Mouse (Mus musculus): ENCODE data around the gene 1700017N19Rik.
"Not testable (repeated sequence)": the region's sequence is repeated elsewhere in the genome, so short reads cannot be mapped to it uniquely, and the experiment has no call there.

1700017N19Rik gene

DNA sequence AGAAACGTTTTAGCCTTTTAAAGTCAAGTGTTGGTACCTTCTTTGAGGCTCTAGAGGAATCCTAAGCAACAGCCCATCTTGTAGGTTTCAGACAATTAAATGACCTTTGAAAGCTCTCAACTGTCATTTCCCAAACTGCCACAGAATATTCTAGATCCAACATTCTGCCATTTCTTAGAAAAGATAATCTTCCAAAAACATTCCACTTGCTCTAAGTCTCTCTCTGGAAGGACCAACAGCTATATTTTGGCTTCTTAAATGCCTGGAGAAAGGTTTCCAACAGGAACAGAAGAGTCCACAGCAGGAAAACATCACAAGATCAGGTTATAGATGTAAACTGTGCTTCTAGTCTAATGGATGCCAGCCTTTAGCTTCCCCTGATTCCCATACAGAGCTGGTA lies at the start of gene 1700017N19Rik, which contains the start of gene 4930430F08Rik:
Gene 1700017N19Rik (plus strand): TSS at position 162 of the 400 bp plus-strand sequence.
Gene 4930430F08Rik (minus strand): TSS at position 101 of the 400 bp plus-strand sequence.
- no peak for DNase-seq (ENCODE audit: low read depth, low spot score)

DNA sequence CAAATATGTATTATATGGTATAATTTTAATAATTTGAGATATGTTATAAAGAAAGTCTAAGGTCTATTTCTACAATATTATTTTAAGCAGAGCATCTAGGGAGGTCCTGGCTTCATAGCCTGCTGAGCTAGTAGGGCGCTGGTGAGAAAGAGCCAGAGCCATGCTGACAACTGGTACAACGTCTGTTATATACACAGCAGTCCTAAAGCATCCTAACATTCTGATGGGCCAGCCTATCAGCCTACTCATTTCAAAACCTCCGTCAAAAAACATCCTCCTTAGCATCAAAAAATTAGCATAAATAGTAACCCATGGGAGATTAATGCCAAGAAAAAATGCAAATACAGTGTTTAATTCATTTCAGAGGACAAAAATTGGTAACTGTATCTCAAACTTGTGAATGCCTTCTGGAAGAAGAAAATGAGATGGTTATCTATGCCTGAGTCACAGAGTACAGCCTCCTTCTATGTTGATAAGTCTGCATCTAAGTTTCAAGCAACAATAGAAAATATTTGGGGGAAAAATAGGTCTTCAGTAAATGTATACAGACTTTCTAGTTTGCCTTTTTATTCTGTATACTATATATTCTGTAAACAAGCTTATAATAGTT lies 33.6 kb upstream of the 1700017N19Rik start:
- DNase-seq (ENCODE audit: low read depth, low spot score) = no peak

DNA sequence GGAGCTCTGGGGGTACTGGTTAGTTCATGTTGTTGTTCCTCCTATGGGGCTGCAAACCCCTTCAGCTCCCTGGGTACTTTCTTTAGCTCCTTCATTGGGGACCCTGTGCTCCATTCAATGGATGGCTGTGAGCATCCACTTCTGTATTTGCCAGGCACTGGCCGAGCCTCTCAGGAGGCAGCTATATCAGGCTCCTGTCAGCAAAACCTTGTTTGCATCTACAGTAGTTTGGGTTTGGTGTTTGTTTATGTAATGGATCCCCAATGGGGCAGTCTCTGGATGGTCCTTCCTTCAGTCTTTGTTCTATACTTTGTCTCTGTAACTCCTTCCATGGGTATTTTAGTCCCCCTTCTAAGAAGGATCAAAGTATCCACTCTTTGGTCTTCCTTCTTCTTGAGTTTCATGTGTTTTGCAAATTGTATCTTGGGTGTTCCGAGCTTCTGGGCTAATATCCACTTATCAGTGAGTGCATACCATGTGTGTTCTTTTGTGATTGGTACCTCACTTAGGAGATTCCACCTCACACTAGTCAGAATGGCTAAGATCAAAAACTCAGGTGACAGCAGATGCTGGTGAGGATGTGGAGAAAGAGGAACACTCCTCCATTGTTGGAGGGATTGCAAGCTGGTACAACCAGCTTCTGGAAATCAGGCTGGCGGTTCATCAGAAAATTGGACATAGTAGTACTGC lies 29.9 kb upstream of the 1700017N19Rik start:
- DNase-seq (ENCODE audit: low read depth, low spot score) = not testable (repeated sequence)

DNA sequence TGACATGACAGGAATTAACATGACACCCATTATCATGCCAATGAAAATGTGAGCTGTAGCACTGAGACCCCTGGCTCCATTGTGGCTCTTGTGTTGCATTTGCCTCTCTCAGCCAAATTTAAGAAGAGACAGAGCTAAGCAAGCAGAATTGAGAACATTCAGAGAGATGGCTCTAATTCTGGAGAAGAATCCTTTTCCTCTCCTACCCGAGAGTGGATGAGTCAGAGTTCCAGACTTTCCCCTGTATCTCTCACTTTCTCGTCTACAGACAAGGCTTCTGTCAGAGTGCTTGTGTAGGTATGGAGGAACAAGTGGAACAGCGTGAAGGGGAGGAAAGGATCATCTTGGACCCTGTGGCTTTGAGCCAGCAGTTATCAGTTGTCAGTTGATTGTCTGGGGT lies 26.2 kb upstream of the 1700017N19Rik start:
- no peak for DNase-seq (ENCODE audit: low read depth, low spot score)

DNA sequence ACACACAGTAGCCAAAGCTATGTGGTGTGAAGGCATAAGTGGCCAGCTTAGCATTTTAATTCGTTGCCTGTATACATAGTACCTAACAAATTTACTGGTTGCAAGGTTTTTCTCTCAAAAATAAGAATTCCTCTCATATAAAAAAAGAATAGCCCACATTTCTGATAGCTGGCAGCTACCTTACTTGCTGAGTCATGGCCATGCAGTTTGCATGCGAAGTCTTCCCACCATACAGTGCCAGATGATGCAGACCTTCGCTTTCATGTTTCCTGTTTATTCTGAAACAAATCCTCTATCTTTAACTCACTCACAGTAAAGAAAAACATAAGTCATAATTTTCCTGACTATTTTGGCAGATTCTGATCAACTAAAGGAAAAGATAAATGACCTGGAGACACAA lies 18.6 kb upstream of the 1700017N19Rik start:
- DNase-seq (ENCODE audit: low read depth, low spot score) = no peak

DNA sequence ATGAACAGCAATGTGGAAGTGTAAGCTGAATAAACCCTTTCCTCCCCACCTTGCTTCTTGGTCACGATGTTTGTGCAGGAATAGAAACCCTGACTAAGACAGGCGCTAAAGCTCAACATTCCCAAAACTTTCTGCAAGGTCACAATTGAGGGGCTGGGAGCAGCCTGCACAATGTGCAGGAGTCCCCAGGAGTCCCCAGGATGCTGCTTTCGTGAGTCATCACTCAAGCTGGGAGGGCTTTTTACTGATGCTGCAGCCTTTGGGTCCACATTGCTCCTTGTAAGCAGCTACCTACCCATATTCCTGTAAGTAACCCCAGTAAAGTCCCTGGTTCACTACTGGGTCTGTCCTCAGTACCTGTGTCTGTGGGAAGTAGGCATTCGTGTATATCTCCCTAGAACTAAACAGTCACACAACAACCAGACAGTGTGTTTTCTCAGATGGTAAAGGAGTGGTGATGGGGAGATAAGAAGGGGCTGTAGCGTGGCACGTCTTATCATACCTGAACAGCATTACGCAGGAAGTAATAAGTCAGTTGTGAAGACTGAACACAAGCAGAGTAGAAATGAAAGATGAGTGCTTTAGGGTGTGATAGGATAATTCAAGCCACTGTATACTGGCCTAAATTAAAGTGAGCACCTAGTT lies 15.7 kb upstream of the 1700017N19Rik start:
- DNase-seq (ENCODE audit: low read depth, low spot score) = no peak

DNA sequence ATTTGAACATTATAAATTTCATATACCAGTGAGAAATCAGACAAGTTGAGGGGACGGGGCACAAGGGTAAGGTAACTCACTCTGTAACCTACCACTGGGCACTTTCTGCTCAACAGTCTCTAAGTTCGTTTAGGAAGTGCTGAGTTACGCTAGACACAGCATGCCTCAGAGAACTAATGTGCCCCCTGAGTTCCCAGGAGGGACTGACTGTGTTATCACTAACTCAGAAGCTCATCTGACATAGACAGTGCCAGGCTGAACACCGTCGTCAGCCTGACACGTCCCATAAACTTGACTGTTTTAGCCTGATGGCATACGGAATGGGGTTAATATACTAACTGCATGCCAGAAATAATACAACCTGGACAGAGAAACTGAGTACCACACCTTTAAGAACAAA lies 15.0 kb upstream of the 1700017N19Rik start:
- DNase-seq (ENCODE audit: low read depth, low spot score) = no peak

DNA sequence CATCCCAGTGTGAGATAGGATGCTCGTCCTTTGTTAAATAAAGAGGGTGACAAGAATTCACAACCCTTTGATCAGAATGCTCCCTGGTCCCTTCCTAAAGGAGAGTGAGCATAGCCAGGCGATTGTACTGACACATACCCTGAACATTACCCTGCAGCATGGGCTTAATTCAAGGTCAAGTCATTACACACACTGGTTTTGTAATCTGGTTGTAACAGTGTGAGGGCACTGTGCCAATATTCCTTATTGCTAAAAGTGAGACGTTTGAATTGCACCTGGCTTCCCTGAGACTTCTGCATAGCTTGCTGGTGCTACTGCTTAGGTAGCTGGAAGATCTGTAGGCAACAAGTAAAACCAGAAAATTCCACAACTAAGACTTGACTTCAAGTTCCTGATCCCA lies 6.1 kb upstream of the 1700017N19Rik start:
- no peak for DNase-seq (ENCODE audit: low read depth, low spot score)

DNA sequence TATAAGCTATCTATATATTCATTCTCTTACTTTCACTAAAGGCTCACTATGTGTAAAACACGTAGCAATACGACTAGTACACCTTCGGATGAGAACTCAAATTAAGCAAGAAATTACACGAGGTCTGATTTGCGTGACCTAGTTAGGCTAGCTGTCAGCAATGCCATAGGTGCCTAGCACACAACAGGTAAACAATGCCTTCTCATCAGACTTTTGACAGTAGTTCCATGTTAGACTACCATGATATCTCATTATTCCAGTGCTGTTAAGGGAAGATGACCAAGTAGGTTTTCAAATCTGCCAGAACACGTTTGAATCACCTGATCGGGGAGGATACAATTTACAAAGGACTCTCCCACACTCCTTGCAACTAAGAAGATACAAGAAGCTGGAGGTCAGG lies 1.8 kb upstream of the 1700017N19Rik start:
- DNase-seq (ENCODE audit: low read depth, low spot score) = no peak

DNA sequence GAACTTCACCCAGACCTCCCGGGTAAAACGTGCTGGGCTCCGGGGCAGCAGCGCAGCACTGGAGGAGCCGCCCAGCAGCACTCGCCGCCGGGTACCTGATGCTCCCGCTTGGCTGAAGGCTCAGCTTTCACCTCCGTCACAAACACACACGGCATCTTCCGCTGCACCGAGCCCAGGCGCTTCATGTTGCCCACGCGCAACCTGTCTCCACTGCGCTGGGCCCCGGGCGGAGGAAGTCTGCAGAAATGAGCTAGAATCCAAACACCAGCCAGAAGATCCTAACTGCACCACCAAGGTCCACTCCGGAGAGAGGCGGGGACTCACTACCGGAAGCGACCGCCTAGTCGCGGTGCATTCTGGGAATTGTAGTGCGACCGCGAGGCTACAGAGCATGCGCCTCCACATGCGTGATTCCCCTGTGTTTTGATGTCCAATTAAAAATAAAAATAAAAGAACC lies 1.3 kb upstream of the 1700017N19Rik start:
- peak; percentile 87 for DNase-seq (ENCODE audit: low read depth, low spot score)

DNA sequence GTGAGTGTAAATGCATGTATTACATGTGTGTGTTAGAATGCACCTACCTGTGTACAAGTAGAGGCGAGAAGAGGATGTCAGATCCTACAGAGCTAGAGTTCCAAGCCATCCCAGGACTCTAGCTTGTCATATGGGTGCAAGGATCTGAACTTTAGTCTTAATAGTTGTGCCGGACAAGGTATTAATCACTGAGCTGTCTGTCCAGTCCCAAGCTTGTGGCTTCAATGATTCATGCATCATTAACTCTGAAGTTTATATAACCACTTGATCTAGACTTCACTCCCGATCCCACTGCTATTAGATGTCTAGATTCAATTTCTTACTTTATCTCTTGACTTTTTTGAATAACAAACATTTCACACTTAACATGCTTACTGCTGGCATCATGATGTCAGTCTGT lies 8.1 kb downstream of the 1700017N19Rik start:
- no peak for DNase-seq (ENCODE audit: low read depth, low spot score)

DNA sequence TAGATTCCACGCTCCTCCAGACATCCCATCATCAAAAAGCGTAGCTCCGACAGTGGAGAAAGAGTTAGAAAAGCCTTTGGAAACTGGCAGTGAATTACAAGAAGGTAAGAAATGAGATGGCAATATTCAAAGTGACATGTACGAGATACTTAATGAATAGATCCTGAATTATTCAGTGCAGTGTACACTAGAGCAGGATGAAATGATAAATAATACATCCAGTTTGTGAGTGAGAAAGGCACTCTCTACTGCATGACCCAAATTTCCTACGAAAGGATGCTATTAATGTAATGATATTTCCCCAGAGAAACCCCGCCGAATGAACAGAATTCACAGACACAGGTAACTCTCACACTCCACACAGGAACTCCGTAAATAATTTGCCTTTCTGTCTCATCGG lies 13.2 kb downstream of the 1700017N19Rik start:
- no peak for DNase-seq (ENCODE audit: low read depth, low spot score)

DNA sequence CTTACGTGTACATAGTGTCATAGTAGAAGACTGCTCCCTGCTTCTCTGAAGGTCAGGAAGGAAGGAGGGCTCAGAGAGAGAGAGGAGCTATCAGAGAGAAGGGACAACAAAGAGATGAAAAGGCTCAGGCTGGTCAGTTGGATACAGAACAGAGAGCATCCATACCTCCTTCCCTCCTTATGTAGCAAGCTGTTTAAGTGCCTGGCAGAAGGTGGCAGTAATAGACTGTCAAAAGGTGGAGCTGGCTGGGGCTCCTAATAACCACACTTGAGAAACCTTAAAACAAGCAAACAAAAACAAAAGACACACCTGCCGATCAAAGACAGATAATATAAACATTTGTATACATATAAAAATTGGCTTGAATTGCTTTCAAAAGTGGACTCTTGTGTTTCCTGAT lies 14.0 kb downstream of the 1700017N19Rik start:
- no peak for DNase-seq (ENCODE audit: low read depth, low spot score)

DNA sequence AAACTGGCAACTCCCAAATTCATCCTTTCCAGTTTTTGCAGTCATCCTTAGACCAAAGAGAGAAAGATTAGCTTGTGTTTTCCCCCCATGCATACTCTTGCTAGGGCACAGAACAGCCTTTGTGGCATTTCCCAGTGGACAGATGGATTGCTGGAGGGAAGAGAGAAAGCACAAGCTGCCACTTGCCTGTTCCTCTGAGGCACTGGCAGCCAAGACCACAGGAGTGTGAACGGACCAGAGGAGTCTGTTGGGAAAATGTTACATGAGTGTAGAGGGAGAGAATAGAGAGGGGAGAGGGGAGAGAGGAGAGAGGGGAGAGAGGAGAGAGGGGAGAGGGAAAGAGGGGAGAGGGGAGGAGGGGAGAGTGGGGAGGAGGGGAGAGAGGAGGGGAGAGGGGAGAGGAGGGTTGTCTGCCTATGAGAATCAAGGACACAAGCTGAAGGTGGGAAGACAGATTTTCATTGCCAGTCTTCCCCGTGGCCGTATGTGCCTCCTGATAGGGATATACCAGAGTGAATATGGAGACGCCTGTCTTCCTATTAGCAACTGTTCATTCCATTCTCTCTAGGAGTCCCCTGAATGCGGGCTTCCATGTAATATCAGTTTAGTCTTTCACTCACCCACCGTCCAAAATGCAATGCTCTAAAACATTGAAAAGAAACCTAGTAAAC lies 27.1 kb downstream of the 1700017N19Rik start:
- no peak for DNase-seq (ENCODE audit: low read depth, low spot score)

DNA sequence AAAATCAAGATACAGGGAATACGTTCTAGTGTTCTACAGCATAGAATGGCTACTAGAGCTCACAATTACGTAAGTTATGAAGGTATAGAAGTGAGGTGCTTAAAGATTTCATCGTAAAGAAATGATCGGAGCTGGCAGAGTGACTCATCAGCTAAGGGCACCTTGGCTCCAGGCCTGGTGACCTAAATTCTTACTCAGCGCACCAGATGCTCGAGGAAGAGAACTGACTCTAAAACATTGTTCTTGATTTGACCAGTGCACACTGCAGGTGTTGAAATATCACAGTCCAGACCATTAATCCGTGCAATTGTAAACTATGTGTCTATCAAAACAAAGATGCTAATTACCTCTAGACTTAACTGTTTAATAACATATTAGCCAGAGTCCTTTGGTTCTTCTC lies 29.2 kb downstream of the 1700017N19Rik start:
- no peak for DNase-seq (ENCODE audit: low read depth, low spot score)

DNA sequence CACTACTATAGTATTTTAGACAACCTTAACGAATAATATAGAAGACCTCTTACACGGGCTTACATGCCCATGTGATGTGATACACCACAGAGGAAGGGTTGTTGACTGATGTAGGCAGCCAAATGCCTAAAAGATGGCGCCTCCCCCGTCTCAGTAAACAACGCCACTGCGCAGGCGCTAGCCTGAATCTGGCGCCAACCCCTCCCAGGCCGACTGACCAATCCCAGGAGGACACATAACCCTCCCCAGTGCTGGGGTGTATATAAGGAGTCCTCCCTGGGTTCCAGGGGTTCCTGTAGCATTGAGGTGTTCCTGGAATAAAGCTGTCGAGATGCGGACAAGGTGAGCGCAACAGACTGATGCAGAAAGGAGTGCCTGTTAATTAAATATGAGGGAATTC lies 29.8 kb downstream of the 1700017N19Rik start:
- DNase-seq (ENCODE audit: low read depth, low spot score) = no peak

DNA sequence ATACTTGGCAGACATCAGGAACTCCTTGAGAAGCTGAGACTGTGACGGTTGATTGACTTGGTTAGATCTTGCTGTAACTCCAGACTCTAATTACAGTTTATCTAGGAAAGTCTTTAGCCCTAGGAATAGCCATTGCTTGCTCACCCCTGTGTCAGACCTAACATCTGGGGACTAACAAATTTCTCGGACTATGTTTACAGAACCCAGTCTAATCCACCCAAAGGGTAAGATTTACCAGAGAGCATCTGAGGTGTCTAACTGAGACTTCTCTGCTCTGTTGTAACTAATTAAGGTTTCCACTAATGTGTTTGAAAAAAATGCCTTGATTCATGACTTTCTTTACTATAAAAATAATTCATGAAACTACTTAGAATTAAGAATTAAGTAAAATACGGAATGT lies 32.2 kb downstream of the 1700017N19Rik start:
- no peak for DNase-seq (ENCODE audit: low read depth, low spot score)

DNA sequence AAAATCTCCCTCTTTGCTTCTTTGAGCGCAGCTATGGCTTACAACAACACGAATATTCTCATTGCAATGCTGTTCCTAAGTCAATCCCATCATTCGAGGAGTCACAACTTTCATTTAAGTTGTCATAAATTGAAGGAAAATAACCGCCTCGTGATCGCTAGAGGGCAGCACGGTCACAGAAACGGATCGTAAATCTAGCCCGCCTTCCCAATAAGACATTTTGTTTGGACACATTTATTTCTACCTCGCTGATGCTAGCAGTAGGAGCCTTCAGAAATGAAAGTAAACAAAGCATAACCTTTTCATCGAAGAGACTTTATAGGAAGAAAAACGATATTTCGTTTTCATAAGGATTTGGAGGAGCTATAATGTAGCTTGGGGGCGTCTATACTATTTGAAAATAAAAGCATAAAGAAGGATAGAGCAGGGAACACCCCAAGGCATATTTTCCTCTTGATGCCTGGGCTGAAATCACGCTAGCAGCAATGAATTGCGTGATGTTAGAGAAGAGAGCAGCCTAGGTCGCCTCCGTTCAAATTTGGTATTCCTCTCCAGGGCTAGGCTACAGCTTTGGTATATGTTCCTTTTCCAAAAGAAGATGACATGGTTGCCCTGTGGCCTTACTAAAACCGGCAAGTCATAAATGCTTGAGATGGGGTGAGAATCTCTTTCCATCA lies 39.6 kb downstream of the 1700017N19Rik start:
- peak; percentile 48 for DNase-seq (ENCODE audit: low read depth, low spot score)

DNA sequence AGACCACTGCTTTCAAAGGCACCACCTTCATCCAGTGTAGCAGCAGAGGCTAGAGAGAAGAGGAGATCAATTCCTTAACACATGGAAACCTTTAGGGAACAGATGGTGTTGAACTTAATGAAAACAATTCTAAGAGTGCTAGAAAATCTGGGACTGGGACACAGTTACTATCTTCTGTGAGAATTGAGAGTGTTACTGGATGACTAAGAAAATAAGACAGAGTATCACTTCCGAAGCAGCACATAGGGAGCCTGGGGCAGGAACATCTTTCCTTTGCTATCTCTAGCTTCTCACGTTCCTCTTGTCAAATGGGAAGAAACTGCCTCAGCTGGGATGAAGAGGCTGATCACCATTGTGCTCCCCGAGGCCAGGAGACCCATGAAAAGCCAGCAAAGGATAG lies 52.6 kb downstream of the 1700017N19Rik start:
- no peak for DNase-seq (ENCODE audit: low read depth, low spot score)

DNA sequence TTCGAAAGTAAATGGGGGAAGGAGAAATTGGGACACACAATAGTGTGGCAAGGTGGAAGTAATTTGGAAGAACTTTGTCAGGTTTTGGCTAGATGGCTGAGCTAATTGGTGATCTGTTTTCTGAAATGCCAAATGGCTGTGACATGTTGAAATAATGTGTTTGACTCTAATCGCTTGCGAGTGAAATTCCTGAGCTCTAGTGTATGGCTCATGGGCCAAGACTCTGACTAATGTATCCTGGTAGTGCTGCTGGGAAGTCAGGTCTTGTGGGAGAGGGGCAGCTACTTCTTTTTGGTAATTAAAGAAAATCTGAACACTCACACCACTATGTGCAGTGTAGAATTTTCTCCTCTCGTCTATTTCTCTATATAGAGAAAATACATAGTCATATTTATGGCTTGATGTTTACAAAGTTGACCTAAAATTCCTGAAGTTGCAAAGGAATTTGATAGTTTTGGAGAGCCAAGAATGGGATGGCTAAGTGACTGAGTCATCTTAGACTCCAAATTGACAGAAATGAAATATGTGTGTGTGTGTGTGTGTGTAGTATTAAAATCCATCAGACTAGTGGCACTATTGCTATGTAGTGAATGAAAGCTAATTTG lies 55.1 kb downstream of the 1700017N19Rik start:
- DNase-seq (ENCODE audit: low read depth, low spot score) = no peak

DNA sequence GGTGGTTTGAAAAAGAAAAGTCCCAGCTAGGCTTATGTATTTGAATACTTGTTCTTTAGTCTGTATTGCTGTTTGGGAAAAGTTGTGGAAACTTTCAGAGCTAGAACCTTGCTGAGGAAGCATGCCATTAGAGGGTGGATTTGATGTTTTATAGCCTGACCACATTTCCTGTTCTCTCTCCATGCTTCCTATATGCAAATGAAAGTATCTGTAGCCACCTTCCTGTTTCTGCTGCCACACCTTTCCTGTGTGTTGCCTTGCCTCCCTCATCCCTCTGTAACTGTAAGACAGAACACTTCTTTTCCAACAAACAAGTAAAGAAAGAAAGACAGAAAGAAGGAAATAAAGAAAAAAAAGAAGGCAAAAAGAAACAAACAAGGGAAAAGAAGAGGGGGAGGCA lies 63.9 kb downstream of the 1700017N19Rik start:
- no peak for DNase-seq (ENCODE audit: low read depth, low spot score)
